Mouse (Mus musculus): Measurements from ENCODE around the gene Esr1. TPM values are rescaled to one million over a fixed set of nuclear protein-coding genes. Genes with fewer than 3 reads are reported as not detected.

Gene Esr1
- polyA plus RNA-seq (2017; shearing (Covaris generic)) = 2.7 TPM

GRCm38 (mm10) chr10:4611386-4612155 is at the start of gene Esr1:
Esr1 (plus strand) TSS chr10:4611593.

Other genes with a start within 250 kb of the Esr1 start
- 19.4 TPM for gene Zbtb2, start 223.5 kb upstream of the Esr1 start, polyA plus RNA-seq (2017; shearing (Covaris generic))
- gene Rmnd1, start 179.2 kb upstream of the Esr1 start, polyA plus RNA-seq (2017; shearing (Covaris generic)) = 60.5 TPM
- gene Armt1, start 179.1 kb upstream of the Esr1 start, polyA plus RNA-seq (2017; shearing (Covaris generic)) = 33.2 TPM
- 0.50 TPM for gene Ccdc170, start 129.1 kb upstream of the Esr1 start, polyA plus RNA-seq (2017; shearing (Covaris generic))